Mouse (Mus musculus) left cerebral cortex, adult 8-10 months (tissue): ENCODE measurements around the gene Tmc8. TPM values are rescaled to one million over a fixed set of nuclear protein-coding genes. Genes with fewer than 3 reads are reported as not detected.
A peak's percentile ranks its signal among the peaks of the same experiment; 100 is the strongest.

Experiments used
- DNase-seq, 2 experiments: peaks; one replicate each; pipeline ENCODE4 v3.0.0; 2022; ENCODE audit warnings: low spot score in 2 of 2
- total RNA-seq, 4 experiments: library from RNA; stranded (reverse); gene quantifications; 2 replicates each; pipeline ENCODE4 v1.2.4; 2022

Tmc8 gene
- 1 to 10 TPM in 2 of 4 experiments, under 1 TPM in 2; 0.50 to 1.3 (median 0.83) TPM for total RNA-seq

DNA sequence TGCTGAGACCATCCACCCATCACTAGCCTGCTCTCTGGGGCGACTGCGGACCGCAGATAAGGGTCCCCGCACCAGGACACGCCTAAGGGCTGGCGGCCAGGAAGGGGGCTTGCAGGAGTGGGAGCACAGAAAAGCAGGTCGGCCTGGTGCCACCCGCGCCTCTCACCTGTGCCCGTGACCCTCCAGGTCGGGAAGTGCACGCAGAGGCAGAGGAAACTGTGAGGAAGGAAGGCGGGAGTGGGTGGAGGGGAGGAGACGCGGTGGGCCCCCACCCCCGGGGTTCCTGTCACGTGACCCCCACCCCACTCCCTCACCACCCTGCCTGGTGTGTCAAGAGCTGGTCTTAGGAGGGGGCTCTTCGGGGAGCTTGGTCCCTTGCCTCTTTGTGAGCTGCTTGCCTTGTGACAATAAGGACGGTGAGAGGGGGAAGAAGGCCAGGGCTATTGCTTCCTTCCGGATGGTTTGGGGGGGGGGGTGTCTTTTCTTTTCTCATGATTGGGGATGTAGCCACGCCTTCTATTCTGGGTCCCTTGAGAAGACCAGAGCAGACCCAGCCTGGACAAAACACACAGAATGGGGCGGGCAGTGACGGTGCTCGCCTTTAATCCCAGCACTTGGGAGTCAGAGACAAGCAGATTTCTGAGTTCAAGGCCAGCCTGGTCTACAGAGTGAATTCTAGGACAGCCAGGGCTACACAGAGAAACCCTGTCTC is at the start of gene Tmc8, which contains the start of gene Tmc6:
Gene Tmc8 (plus strand): TSS at position 84 of the 712 bp plus-strand sequence.
Gene Tmc6 (minus strand): TSS at position 206 of the 712 bp plus-strand sequence.
- DNase-seq = no peak

DNA sequence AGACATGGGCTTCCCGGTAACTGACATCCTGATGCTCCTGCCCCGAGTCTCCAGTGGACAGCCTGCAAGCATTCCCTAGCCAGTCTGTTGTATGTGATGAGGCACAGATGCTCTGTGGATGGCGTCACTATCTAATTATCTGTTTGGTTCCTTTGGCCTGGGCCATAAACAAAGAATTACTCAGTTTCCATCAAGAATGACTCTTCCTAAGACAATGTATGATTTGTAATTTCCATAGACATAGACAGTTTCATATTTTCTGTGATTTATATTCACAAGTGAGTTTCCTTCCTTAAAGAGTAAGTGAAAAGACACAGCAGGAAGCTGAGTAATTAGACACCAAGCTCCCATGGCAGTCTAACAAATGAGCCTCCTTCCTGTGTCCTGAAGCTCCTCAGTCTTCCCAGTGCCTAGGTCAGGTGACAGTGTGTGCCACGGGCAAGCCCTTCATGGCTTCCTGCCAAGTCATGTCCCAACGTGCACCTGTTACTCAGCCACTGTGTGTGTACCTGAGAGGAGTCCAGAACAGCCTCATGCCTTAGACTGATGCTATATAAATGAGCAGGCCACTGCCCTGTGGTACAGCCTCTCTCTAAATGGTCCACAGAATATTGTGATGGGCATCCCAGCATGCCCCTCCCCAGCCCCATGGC is 45.7 kb upstream of the Tmc8 start:
- no peak for DNase-seq

DNA sequence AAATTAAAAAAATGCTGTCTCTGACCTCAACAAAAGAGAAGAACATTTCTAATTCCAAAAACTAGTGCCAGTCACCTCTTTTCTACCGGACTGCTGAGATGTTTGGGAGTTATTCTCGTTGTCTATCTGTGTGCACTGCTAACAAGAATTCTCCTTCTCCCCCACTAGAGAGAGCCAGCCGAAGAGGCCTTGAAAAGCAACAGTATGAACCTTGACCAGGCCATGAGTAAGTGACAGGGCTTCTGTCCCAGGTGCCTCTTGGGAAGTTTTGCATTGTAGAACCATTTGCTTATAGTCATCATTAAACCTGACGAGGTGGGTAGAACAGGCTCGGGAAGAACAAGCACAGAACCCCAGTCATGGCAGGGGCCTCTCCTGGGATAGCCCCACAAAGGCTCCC is 43.8 kb upstream of the Tmc8 start:
- DNase-seq = no peak

GRCm38 (mm10) chr11:117741128-117741527 is 40.7 kb upstream of the Tmc8 start:
- no peak for DNase-seq

DNA sequence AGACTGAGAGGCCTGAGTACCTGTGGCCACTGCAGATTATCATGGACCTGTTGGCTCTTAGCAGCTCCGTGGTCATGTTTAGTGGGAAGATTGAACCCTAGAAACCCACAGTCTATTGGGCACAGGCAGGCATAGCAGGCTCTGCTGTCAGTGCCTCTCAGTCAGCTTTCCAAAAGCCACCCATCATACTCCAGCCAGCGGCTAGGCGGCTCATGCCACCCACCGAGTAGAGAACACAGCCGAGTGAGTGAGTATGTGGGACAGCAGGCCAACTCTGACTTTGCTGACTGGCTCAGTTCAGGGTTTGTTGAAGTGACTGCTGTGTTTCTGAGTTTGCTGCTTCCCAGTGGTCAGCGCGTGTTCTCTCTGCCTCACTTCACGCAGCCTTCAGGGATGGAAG is 39.6 kb upstream of the Tmc8 start:
- DNase-seq = no peak

DNA sequence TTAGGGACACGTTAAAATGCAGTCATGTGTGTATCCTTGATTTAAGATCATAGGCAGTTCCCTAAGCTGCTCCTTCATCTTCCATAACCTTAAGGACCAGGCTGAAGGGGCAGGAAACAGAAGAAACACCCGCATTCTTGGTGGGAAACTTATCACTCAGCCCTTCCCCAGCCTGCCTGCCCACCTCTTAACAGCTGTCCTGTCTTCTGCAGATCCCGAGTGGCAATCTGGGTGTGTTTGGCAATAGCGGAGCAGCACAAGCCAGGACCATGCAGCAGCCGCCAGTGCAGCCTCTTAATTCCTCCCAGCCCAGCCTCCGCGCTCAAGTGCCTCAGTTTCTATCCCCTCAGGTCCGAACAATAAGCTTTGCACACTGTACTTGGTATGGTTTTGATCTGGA is 39.2 kb upstream of the Tmc8 start:
- DNase-seq = no peak

DNA sequence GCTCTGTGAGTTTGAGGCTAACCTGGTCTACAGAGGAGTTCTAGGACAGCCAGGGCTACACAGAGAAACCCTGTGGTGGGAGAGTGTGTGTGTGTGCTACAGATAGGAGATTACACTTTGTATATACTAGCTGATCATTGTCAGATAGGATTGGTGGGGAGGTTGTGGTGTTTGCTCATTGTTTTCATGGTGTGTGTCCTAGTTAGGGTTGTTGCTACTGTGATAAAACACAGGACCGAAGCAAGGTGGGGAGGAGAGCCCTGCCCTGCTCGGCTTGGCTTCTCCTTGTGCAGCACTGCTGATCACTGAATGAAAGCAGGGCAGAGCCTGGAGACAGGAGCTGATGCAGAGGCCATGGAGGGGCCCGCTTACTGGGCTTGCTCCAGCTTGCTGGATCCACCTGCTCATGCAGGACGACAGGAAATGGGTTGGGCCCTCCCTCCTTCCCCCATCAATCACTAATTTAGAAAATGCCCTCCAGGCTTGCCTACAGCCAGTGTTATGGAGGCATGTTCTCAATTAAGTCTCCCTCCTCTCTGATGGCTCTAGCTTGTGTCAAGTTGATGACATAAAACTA is 38.3 kb upstream of the Tmc8 start:
- DNase-seq = no peak

GRCm38 (mm10) chr11:117748628-117749027 is 33.2 kb upstream of the Tmc8 start:
- no peak for DNase-seq

DNA sequence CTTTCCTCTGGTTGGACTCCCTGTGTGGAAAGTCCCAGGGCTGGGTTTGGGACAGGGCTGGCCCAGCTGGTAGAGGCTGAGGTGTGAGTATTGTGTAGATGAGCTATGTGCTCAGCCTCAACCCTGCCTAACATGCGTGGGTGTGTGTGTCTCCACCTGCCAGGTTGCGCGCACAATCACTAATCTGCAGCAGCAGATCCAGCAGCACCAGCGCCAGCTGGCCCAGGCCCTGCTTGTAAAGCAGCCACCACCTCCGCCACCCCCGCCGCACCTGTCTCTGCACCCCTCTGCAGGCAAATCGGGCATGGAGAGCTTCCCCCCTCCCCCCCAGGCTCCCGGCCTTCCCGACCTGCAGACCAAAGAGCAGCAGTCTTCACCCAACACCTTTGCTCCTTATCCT is 32.5 kb upstream of the Tmc8 start:
- peak; percentile 49 to 93 for DNase-seq

- DNase-seq = no peak
Observed at GRCm38 (mm10) chr11:117751544-117751943, 30.3 kb upstream of the Tmc8 start.

DNA sequence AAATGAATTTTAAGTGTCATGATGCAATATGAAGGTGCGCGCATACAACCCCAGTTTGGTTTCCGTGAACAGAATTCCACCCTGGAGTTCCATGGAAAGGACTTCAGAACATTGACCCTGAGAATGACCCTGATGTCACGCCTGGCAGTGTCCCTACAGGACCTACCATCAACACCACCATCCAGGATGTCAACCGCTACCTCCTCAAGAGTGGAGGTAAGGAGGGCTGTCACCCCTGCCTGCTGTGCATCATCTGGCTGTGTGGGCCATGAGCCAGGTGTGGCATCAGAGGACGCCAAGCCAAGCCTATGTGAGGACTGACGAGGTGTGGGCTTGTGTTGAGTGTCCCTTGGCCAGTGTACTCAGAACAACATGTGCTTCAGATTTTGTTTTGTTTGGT is 26.0 kb upstream of the Tmc8 start:
- no peak for DNase-seq

DNA sequence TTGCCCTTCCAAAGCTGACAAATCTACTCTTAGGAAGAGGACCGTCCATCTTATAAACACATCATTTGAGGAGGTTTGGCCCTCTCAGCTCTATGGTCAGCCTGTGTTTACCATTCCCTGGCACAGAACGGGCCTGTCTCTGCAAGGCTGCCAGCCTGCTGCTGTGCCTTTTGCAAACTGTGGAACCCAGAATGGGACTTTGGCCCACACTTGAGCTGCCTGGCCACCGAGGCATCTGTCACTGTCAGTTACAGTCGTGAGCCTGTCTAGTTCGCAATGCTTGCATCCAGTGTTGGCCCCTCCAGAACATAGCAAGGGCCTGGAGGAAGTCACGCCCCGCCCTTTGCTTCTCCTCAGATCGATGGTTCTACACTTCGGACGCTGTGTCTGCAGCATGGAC is 22.6 kb upstream of the Tmc8 start:
- no peak for DNase-seq

- DNase-seq = peak in 1 of 2 experiments; percentile 49
Observed at GRCm38 (mm10) chr11:117760374-117761119, 21.3 kb upstream of the Tmc8 start.

DNA sequence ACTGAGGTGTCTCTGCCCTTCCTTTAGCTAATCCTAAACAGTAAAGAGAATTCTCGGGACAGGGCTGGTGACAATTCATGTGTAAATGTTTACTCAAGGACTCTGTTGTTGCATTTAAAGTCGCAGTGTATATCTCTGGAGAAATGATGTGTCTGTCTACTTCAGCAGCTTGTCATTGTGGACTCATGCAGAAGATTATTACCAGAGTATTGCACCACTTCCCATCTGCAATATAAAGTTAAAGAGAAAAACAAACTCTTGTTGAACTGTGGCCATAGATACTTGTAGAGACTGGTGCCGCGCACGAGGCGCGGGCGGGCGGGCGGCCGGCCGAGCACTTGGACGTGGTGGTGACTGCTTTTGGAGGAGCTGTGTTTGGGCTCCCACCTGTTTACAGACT is 20.1 kb upstream of the Tmc8 start:
- no peak for DNase-seq

- DNase-seq = no peak
Observed at GRCm38 (mm10) chr11:117762246-117762645, 19.6 kb upstream of the Tmc8 start.

DNA sequence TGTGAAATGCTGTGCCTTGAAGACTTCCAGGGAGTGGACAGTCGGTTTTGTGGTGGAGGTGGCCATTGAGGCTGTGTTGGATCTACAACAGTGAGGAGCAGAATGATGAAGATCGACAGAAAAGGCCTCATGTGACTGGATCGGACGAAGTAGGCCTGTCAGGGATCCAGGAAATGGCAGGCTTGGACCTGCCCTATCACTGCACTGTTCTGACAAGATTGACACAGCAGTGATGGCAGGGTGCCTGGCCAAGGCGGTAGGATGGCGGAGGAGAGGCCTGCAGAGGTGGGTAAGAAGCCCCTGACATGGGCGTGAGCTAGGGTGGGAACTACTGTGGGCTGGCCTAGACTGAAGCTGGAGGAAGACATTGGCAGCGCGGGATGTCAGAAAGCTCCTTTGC is 17.6 kb upstream of the Tmc8 start:
- no peak for DNase-seq

GRCm38 (mm10) chr11:117765361-117765760 is 16.5 kb upstream of the Tmc8 start:
- DNase-seq = no peak

- DNase-seq = no peak
Observed at GRCm38 (mm10) chr11:117766275-117766674, 15.6 kb upstream of the Tmc8 start.

DNA sequence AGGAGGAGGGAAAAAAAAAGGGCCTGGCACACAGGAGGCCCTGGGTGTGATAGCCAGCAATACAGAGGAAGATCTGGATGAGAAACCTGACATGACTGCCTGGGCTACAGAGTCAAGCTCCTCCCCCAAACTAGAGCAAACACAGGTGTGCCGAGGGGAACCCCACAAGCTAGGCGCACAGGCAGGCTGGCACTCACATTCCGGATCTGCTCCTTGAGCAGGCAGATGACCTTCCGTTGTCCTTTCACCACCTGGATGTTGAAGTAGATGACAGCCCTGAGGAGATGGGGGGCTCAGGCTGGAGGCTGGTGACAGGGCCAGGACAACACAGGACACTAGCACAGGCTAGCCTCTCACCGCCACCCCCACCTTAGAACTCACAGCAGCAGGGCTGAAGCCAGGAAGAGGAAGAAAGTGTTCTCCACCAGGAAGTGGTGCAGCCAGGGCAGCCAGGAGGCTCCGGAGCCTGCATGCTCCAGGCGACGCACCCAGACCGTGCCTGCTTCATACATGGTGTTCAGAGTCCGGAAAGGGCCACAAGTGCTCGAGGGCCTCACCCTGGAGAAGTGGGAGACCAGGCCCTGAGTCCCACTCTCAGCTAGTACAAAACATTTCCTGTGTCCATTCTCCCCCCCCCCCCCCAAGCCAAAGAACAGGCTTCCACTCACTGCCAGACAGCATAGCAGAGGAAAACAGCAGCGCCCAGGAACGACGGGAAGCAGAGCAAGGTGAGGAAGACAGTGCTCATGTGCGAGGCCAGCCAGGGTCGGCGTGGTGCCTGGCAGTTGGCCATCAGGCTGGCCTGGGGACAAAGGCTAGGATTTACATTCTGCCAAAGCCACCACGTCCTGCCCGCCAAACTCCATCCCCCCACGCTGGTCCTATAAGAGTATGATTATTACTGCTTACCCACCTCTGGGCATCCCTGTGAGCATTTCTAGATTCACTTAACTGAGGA is 12.9 kb upstream of the Tmc8 start:
- no peak for DNase-seq

- no peak for DNase-seq
Observed at GRCm38 (mm10) chr11:117769683-117770047, 12.2 kb upstream of the Tmc8 start.

DNA sequence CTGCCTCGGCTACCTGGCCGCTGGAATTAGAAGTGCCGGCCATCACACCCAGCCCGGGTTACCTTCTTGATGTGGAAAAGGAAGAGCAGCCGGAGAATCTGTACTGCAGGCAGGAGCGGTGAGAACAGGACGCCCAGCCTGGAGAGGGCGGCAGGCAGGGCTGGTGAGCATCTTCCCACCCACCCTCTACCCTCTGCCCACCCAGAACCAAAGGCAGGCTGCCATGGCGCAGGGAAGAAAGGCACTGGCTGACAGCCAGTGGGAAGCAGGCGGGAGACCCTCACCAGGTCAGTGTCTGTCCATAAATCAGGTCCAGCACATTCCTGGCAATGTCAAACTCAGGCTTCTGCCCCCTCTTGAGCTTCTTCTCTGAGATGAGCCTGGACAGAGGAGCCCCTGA is 11.5 kb upstream of the Tmc8 start:
- DNase-seq = no peak
